Mouse (Mus musculus): Measurements from ENCODE around the gene Nfasc.

- no peak for TF ChIP-seq MAFK (IDR thresholded peaks at IDR 0.05; ENCODE audit: insufficient replicate concordance, low read length)
- TF ChIP-seq POLR2A (IDR thresholded peaks at IDR 0.05; ENCODE audit: low read depth, low read length), result no peak
- no peak for TF ChIP-seq GABPA (IDR thresholded peaks at IDR 0.05; ENCODE audit: insufficient replicate concordance, low read depth, low read length)
- TF ChIP-seq CTCF (conservative IDR thresholded peaks at IDR 0.05 in 1 of 2, IDR thresholded peaks at IDR 0.05 in 1 of 2; ENCODE audit: low read depth in 2 of 2, low read length in 2 of 2), result no peak
- no peak for TF ChIP-seq CHD1 (IDR thresholded peaks at IDR 0.05; ENCODE audit: low read depth, low read length)
- TF ChIP-seq CHD2 (IDR thresholded peaks at IDR 0.05; ENCODE audit: low read length), result no peak
- TF ChIP-seq MYC (IDR thresholded peaks at IDR 0.05; ENCODE audit: low read depth, low read length), result no peak
- TF ChIP-seq JUND (conservative IDR thresholded peaks at IDR 0.05; ENCODE audit: low read depth, low read length), result no peak
- TF ChIP-seq TCF12 (IDR thresholded peaks at IDR 0.05; ENCODE audit: low read depth, low read length), result no peak
- TF ChIP-seq RCOR1 (conservative IDR thresholded peaks at IDR 0.05; ENCODE audit: low read depth, low read length), result no peak
These were observed 9.3 kb downstream of the Nfasc start for GRCm38 (mm10) chr1:132732307-132732706.
